Mouse (Mus musculus): ENCODE data around the gene Otud7a. TPM values are rescaled to one million over a fixed set of nuclear protein-coding genes. Genes with fewer than 3 reads are reported as not detected.
"Not testable (repeated sequence)": the region's sequence is repeated elsewhere in the genome, so short reads cannot be mapped to it uniquely, and the experiment has no call there.

The Otud7a gene
- polyA plus RNA-seq, 1 experiment from 2014 or later, result 0.24 TPM

- no peaks in the 10 kb centered on the region for H3K27me3 ChIP-seq (replicated peaks)
Observed at GRCm38 (mm10) chr7:63660261-63660660, 215.7 kb downstream of the Otud7a start.

GRCm38 (mm10) chr7:63662757-63663156 is 218.2 kb downstream of the Otud7a start:
- Histone ChIP-seq H3K9me3 (peaks cover 5% of the 10 kb centered on the region), H3K27ac (replicated peaks) (no peak overlapping the region), H3K36me3 (no peaks in the 10 kb centered on the region), H3K4me3 (no peak overlapping the region), H3K9ac (no peak overlapping the region), H3K4me1 (no peaks in the 10 kb centered on the region), H3K27me3 (replicated peaks) (no peaks in the 10 kb centered on the region), H3K4me2 (no peak overlapping the region)
- 84% methylated on average over 3 of the region's 3 CpGs for WGBS
- no peak for ATAC-seq (ENCODE audit: extremely low read depth, insufficient number of reproducible peaks, low FRiP score, low TSS enrichment)

More at GRCm38 (mm10) chr7:63660261-63660660, 215.7 kb downstream of the Otud7a start:
- Histone ChIP-seq H3K4me3 (no peak overlapping the region), H3K9ac (no peak overlapping the region), H3K36me3 (no peaks in the 10 kb centered on the region), H3K4me1 (no peaks in the 10 kb centered on the region), H3K9me3 (peaks cover 5% of the 10 kb centered on the region), H3K4me2 (no peak overlapping the region), H3K27ac (replicated peaks) (no peak overlapping the region)
- no peak for ATAC-seq (ENCODE audit: extremely low read depth, insufficient number of reproducible peaks, low FRiP score, low TSS enrichment)
- WGBS, result 70% methylated on average over 1 of the region's 1 CpGs

- no peak for ATAC-seq (ENCODE audit: extremely low read depth, insufficient number of reproducible peaks, low FRiP score, low TSS enrichment)
Observed at GRCm38 (mm10) chr7:63665496-63665895, 220.9 kb downstream of the Otud7a start.

GRCm38 (mm10) chr7:63667986-63668741 is 223.6 kb downstream of the Otud7a start:
- ATAC-seq (ENCODE audit: extremely low read depth, insufficient number of reproducible peaks, low FRiP score, low TSS enrichment), result no peak
- no peaks in the 10 kb centered on the region for H3K27me3 ChIP-seq (replicated peaks)
- no peak overlapping the region for H3K9ac ChIP-seq
- no peaks in the 10 kb centered on the region for H3K9me3 ChIP-seq
- WGBS, result 68% methylated on average over 15 of the region's 15 CpGs
- H3K4me3 ChIP-seq, result no peak overlapping the region
- no peak overlapping the region for H3K4me2 ChIP-seq
- no peak overlapping the region for H3K27ac ChIP-seq (replicated peaks)
- no peaks in the 10 kb centered on the region for H3K36me3 ChIP-seq
- H3K4me1 ChIP-seq, result peaks cover 8% of the 10 kb centered on the region; the same call in 1 of the 2 replicates

More at GRCm38 (mm10) chr7:63665496-63665895, 220.9 kb downstream of the Otud7a start:
- no peak overlapping the region for H3K4me3 ChIP-seq
- 81% methylated on average over 3 of the region's 3 CpGs for WGBS
- peaks cover 2% of the 10 kb centered on the region; the same call in 1 of the 2 replicates for H3K4me1 ChIP-seq
- H3K36me3 ChIP-seq, result no peaks in the 10 kb centered on the region
- no peak overlapping the region for H3K9ac ChIP-seq
- no peaks in the 10 kb centered on the region for H3K9me3 ChIP-seq
- H3K4me2 ChIP-seq, result no peak overlapping the region
- H3K27ac ChIP-seq (replicated peaks), result no peak overlapping the region
- no peaks in the 10 kb centered on the region for H3K27me3 ChIP-seq (replicated peaks)

GRCm38 (mm10) chr7:63668951-63669350 is 224.4 kb downstream of the Otud7a start:
- Histone ChIP-seq H3K4me1 (peaks cover 8% of the 10 kb centered on the region; the same call in 1 of the 2 replicates), H3K9me3 (no peaks in the 10 kb centered on the region), H3K27ac (replicated peaks) (no peak overlapping the region), H3K27me3 (replicated peaks) (peaks cover 5% of the 10 kb centered on the region; the same call in 1 of the 2 replicates), H3K4me2 (no peak overlapping the region), H3K4me3 (no peak overlapping the region), H3K36me3 (no peaks in the 10 kb centered on the region), H3K9ac (no peak overlapping the region)
- 79% methylated on average over 14 of the region's 14 CpGs for WGBS
- no peak for ATAC-seq (ENCODE audit: extremely low read depth, insufficient number of reproducible peaks, low FRiP score, low TSS enrichment)

- not testable (repeated sequence) for H3K27ac ChIP-seq (replicated peaks); H3K36me3 ChIP-seq; H3K27me3 ChIP-seq (replicated peaks); H3K9me3 ChIP-seq; H3K4me3 ChIP-seq; H3K4me2 ChIP-seq; H3K4me1 ChIP-seq; H3K9ac ChIP-seq; ATAC-seq (ENCODE audit: extremely low read depth, insufficient number of reproducible peaks, low FRiP score, low TSS enrichment)
- WGBS, result 83% methylated on average over 1 of the region's 1 CpGs
Observed at GRCm38 (mm10) chr7:63670911-63671310, 226.4 kb downstream of the Otud7a start.

GRCm38 (mm10) chr7:63671904-63672303 is 227.4 kb downstream of the Otud7a start:
- 24% methylated on average over 3 of the region's 3 CpGs for WGBS
- no peak overlapping the region for H3K4me2 ChIP-seq
- H3K27ac ChIP-seq (replicated peaks), result no peak overlapping the region
- H3K27me3 ChIP-seq (replicated peaks), result peaks cover 5% of the 10 kb centered on the region; the same call in 1 of the 2 replicates
- peak; percentile 32; the same call in 1 of the 2 replicates for ATAC-seq (ENCODE audit: extremely low read depth, insufficient number of reproducible peaks, low FRiP score, low TSS enrichment)
- H3K36me3 ChIP-seq, result no peaks in the 10 kb centered on the region
- H3K9me3 ChIP-seq, result no peaks in the 10 kb centered on the region
- H3K4me1 ChIP-seq, result peaks cover 15% of the 10 kb centered on the region
- H3K9ac ChIP-seq, result no peak overlapping the region
- H3K4me3 ChIP-seq, result no peak overlapping the region

- ATAC-seq (ENCODE audit: extremely low read depth, insufficient number of reproducible peaks, low FRiP score, low TSS enrichment), result no peak
- Histone ChIP-seq H3K4me1 (peaks cover 36% of the 10 kb centered on the region), H3K9ac (no peak overlapping the region), H3K27me3 (replicated peaks) (peaks cover 8% of the 10 kb centered on the region; the same call in 1 of the 2 replicates), H3K27ac (replicated peaks) (peak overlapping the region; percentile 46), H3K9me3 (no peaks in the 10 kb centered on the region), H3K36me3 (no peaks in the 10 kb centered on the region), H3K4me2 (no peak overlapping the region), H3K4me3 (no peak overlapping the region)
- WGBS, result 61% methylated on average over 5 of the region's 5 CpGs
Observed at GRCm38 (mm10) chr7:63676631-63677030, 232.1 kb downstream of the Otud7a start.

GRCm38 (mm10) chr7:63677149-63677548 is 232.6 kb downstream of the Otud7a start:
- Histone ChIP-seq H3K27ac (replicated peaks) (peak overlapping the region; percentile 46), H3K9me3 (no peaks in the 10 kb centered on the region), H3K9ac (no peak overlapping the region), H3K4me3 (no peak overlapping the region), H3K36me3 (no peaks in the 10 kb centered on the region), H3K27me3 (replicated peaks) (peaks cover 8% of the 10 kb centered on the region; the same call in 1 of the 2 replicates), H3K4me1 (peaks cover 33% of the 10 kb centered on the region), H3K4me2 (no peak overlapping the region)
- 0 out of 2 replicates have a peak, but pooled peaks have one; percentile 48 for ATAC-seq (ENCODE audit: extremely low read depth, insufficient number of reproducible peaks, low FRiP score, low TSS enrichment)
- WGBS, result 7% methylated on average over 2 of the region's 2 CpGs

- Histone ChIP-seq H3K27ac (replicated peaks) (no peak overlapping the region), H3K9me3 (no peaks in the 10 kb centered on the region), H3K9ac (no peak overlapping the region), H3K4me3 (no peak overlapping the region), H3K4me1 (peaks cover 8% of the 10 kb centered on the region; the same call in 1 of the 2 replicates), H3K27me3 (replicated peaks) (no peaks in the 10 kb centered on the region), H3K4me2 (no peak overlapping the region), H3K36me3 (no peaks in the 10 kb centered on the region)
- ATAC-seq (ENCODE audit: extremely low read depth, insufficient number of reproducible peaks, low FRiP score, low TSS enrichment), result no peak
- WGBS, result 81% methylated on average over 4 of the region's 4 CpGs
Observed at GRCm38 (mm10) chr7:63687056-63687455, 242.5 kb downstream of the Otud7a start.

- H3K27me3 ChIP-seq (replicated peaks), result no peaks in the 10 kb centered on the region
- no peaks in the 10 kb centered on the region for H3K4me1 ChIP-seq
- WGBS, result 69% methylated on average over 4 of the region's 4 CpGs
- no peaks in the 10 kb centered on the region for H3K9me3 ChIP-seq
- no peak overlapping the region for H3K27ac ChIP-seq (replicated peaks)
- H3K9ac ChIP-seq, result no peak overlapping the region
- H3K4me3 ChIP-seq, result no peak overlapping the region
- H3K4me2 ChIP-seq, result no peak overlapping the region
- no peak for ATAC-seq (ENCODE audit: extremely low read depth, insufficient number of reproducible peaks, low FRiP score, low TSS enrichment)
- no peaks in the 10 kb centered on the region for H3K36me3 ChIP-seq
Observed at GRCm38 (mm10) chr7:63697921-63698320, 253.4 kb downstream of the Otud7a start.

GRCm38 (mm10) chr7:63717903-63718302 is 273.4 kb downstream of the Otud7a start:
- Histone ChIP-seq H3K9ac (no peak overlapping the region), H3K27ac (replicated peaks) (no peak overlapping the region), H3K4me3 (no peak overlapping the region), H3K36me3 (no peaks in the 10 kb centered on the region), H3K4me2 (no peak overlapping the region), H3K27me3 (replicated peaks) (no peaks in the 10 kb centered on the region), H3K4me1 (no peaks in the 10 kb centered on the region), H3K9me3 (no peaks in the 10 kb centered on the region)
- no peak for ATAC-seq (ENCODE audit: extremely low read depth, insufficient number of reproducible peaks, low FRiP score, low TSS enrichment)
- 70% methylated on average over 8 of the region's 8 CpGs for WGBS
